Comparison of ENCODE assay signal across 14 mouse cellular contexts in the genomic region with DNA sequence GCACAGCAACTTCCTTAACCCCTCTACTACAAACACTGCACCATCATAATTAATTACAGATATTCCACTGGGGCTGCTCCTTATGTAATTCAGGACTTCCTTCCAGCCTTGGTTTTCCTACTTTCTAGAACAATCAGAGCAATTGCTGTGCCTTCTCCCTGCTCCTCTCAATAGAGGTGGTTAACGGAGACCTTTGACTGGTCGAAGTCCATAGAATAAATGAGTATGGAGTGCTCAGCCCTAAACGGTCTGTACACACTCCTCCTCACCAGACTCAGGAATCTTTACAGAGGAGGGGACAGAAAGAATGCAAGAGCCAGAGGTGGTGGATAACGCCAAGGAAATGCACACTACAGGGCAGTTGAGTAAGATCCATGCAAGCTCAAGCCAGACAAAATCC.
"Had no signal": no experiment of that assay in that cellular context is flagged by ENCODE, and none has a peak within 500 bp of the region (broad histone marks: within the 10 kb centered on the region; RNA-seq: fewer than 3 reads in every experiment).

No protein-coding gene starts in this region.

- H3K9me3 ChIP-seq: limb, embryonic 15.5 days; liver, embryonic 12.5 days; midbrain, embryonic 10.5 days; neural tube, embryonic 13.5 days had no signal

- H3K9ac ChIP-seq: hindbrain, embryonic 14.5 days; limb, embryonic 15.5 days; liver, embryonic 12.5 days; lung, embryonic 14.5 days; neural tube, embryonic 13.5 days had no signal

- H3K36me3 ChIP-seq: limb, embryonic 15.5 days; liver, embryonic 12.5 days; midbrain, embryonic 10.5 days; neural tube, embryonic 13.5 days had no signal

- H3K27ac ChIP-seq: hindbrain, embryonic 14.5 days; limb, embryonic 15.5 days; liver, embryonic 12.5 days; midbrain, embryonic 10.5 days; neural tube, embryonic 13.5 days had no signal

- ATAC-seq: liver, embryonic 12.5 days had no signal

- H3K27me3 ChIP-seq: limb, embryonic 15.5 days; liver, embryonic 12.5 days; neural tube, embryonic 13.5 days had no signal

- H3K4me1 ChIP-seq: limb, embryonic 15.5 days; liver, embryonic 12.5 days; neural tube, embryonic 13.5 days had no signal

- H3K4me3 ChIP-seq: limb, embryonic 15.5 days; liver, embryonic 12.5 days; midbrain, embryonic 10.5 days; neural tube, embryonic 13.5 days had no signal

- DNase-seq: layer of hippocampus, adult 9-11 months; layer of hippocampus, postnatal 36 days; lung, embryonic 14.5 days; lung, postnatal 10 days; lung, postnatal 4 days; midbrain, embryonic 14.5 days; right cerebral cortex, adult 18-20 months; right cerebral cortex, postnatal 25 days; thymus, postnatal 4 days had no signal

- H3K4me2 ChIP-seq: hindbrain, embryonic 14.5 days; limb, embryonic 15.5 days; liver, embryonic 12.5 days; lung, embryonic 14.5 days; neural tube, embryonic 13.5 days had no signal
